Mouse (Mus musculus): ENCODE results near the gene Igsf8. TPM values are rescaled to one million over a fixed set of nuclear protein-coding genes. Genes with fewer than 3 reads are reported as not detected.

Igsf8 gene
- total RNA-seq, 2 experiments from 2014 or later = 257 to 260 TPM

DNA sequence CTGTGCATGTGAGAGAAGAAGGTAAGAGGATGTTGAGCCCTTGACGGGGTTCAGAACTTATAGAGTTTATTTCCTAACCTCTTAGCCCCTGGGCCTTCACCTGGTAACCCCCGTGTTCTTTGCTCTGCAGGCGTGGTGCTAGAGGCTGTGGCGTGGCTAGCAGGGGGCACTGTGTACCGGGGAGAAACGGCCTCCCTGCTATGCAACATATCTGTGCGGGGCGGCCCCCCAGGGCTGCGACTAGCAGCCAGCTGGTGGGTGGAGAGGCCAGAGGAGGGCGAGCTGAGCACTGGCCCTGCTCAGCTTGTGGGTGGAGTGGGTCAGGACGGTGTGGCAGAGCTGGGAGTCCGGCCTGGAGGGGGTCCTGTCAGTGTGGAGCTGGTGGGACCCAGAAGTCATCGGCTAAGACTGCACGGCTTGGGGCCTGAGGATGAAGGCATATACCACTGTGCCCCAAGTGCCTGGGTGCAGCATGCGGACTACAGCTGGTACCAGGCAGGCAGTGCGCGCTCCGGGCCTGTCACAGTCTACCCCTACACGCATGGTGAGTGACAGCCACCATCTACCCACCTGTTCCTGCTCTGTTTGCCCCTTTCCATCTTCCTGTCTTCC is 57.1 kb downstream of the Igsf8 start:
- intact Hi-C loops (cut with DNase I) = no loop called here
- Histone ChIP-seq H3K27ac (peak overlapping the region; percentile 87), H3K4me3 (no peak overlapping the region)
- TF ChIP-seq CTCF (IDR thresholded peaks at IDR 0.05) = no peak
- DNase-seq (ENCODE audit: extremely low spot score in 1 of 2, low spot score in 2 of 2) = peak in 1 of 2 experiments; percentile 66

DNA sequence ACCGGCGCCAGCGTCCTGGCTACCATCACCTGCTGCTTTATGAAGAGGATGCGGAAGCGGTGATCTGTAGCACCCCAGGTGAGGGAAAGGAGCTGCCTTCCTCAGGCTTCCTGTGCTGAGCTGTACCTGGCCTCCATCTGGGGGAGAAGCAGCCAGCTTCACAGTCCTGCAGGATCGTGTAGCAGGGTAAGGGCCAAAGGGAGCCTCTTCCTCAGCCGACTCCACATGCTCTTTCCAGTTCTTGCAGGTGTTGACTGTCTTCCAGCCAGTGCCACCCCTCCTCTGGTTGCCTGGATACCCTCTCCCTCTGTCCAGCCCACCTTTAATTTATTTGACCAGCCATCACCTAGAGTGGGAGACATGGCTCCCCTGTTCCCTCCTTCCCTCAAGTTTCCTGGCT is 57.9 kb downstream of the Igsf8 start:
- intact Hi-C loops (cut with DNase I) = no loop called here
- no peak for TF ChIP-seq CTCF (IDR thresholded peaks at IDR 0.05)
- peak in 1 of 2 experiments; percentile 43 for DNase-seq (ENCODE audit: extremely low spot score in 1 of 2, low spot score in 2 of 2)
- Histone ChIP-seq H3K4me3 (no peak overlapping the region), H3K27ac (peak overlapping the region; percentile 92)

DNA sequence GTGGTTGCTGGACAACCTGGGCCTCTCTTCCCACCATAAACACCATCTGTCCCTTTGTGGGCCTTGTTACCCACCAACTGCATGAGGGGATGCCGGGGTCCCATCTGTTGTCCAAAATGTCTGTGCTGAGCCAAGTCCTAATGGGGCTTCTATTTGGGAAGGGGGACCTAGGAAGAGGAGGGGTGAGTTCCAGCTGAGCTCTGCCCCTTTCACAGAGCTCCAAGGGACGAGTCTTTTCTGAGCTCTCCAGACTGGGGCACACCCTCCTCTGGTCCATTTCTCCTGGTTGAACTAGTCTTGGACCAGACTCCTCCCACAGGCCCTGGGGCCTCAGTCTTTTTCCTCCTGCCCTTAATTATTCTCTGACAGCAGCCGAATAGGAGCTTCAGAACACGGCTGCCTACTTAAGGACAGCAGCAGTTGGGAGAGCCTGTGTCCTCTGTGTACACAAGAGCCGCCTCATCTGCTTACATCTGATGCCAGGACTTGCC is 58.5 kb downstream of the Igsf8 start:
- TF ChIP-seq CTCF (IDR thresholded peaks at IDR 0.05) = no peak
- intact Hi-C loops (cut with DNase I) = no loop called here
- Histone ChIP-seq H3K4me3 (no peak overlapping the region), H3K27ac (peak overlapping the region; percentile 98)
- peak; percentile 24 to 61 for DNase-seq (ENCODE audit: extremely low spot score in 1 of 2, low spot score in 2 of 2)

DNA sequence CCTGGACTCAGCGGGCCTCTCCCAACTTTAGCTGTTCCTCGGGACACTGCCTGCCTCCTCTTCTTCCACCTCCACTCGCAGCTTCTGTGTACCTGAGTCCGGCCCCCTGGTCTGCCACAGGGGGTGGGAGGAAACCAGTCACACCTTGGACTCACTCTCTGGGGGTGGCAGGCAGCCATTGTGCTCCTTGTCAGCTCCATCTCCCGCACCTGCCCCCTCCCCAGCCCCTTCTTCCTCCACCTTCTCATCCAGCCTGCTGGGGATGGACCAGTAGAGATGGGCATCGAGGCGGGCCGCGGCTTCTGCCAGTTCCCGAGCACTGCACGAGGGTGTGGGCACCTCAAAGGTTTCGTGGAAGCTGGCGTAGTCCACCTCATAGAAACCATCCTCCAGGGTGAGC is 61.3 kb downstream of the Igsf8 start:
- DNase-seq (ENCODE audit: extremely low spot score in 1 of 2, low spot score in 2 of 2) = peak; percentile 27 to 52
- intact Hi-C loops (cut with DNase I) = no loop called here
- Histone ChIP-seq H3K27ac (peak overlapping the region; percentile 98), H3K4me3 (no peak overlapping the region)
- no peak for TF ChIP-seq CTCF (IDR thresholded peaks at IDR 0.05)

DNA sequence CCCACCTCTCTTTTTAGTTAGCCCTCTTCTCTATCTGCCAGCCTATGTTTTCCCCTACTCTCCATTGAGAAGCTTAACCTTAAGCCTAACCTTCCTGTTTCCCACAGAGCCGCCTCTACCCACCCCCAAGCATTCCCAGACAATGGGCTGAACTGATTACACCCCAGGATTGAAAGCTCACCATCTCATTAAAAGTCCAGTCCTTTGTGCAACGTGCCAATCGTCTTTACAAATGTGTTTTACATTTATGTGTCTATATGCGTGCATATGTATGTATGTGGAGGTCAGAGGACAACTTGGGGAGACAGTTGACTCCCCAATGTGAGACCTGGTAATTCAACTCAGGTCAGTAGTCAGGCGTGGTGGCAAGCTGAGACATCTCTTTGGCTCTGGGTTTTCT is 61.9 kb downstream of the Igsf8 start:
- intact Hi-C loops (cut with DNase I) = no loop called here
- Histone ChIP-seq H3K4me3 (no peak overlapping the region), H3K27ac (peak overlapping the region; percentile 98)
- peak in 1 of 2 experiments; percentile 11 for DNase-seq (ENCODE audit: extremely low spot score in 1 of 2, low spot score in 2 of 2)
- no peak for TF ChIP-seq CTCF (IDR thresholded peaks at IDR 0.05)

DNA sequence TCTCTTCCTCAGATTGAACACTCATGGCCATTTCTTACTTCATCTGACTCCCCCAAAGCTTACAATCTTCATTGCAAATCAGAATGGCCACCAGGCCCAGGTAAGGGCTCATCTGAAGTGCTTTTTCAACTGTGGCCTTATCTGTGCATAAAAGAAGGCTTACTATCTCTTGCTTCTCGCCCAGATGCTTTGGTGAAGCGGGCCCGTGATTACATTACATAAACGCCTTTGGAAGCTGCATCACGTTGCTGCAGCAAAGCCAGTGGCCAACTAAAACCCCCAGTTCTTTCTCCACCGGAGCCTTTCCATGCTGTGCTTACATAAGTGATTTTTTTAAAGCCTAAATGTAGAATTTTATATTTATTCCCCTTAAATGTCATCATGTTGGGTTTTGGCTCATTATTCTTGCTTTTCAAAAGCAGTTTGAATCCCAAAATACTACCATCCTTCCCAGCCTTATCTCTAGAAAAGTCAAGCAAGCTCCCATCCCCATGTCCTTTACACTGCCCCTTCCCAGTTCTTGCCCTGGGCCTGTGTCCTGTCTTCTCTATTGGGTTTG is 62.4 kb downstream of the Igsf8 start:
- DNase-seq (ENCODE audit: extremely low spot score in 1 of 2, low spot score in 2 of 2) = peak; percentile 66 to 73
- intact Hi-C loops (cut with DNase I) = no loop called here
- TF ChIP-seq CTCF (IDR thresholded peaks at IDR 0.05) = no peak
- peak overlapping the region; percentile 98 for H3K27ac ChIP-seq
- no peak overlapping the region; the same call in 1 of the 2 replicates for H3K4me3 ChIP-seq

DNA sequence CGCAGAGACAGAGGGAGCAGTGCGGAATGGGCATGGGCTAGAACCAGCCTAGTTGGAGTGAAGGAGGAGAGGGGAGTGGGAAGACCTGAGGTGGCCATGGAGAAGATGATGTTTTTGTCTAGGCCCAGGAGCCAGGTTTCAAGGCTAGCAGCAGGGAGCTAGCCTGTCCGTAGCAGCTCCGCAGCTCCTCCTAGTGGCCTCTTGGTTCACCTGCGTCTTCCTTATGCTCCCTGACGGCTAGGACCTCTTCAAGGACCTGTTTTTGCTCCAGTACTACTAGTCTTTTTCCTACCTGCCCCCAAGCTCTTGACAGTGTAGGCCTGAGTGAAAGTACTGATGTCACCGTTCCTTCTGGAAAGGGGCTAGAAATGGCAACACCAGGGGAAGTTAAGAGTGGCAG is 63.3 kb downstream of the Igsf8 start:
- peak; percentile 95 for TF ChIP-seq CTCF (IDR thresholded peaks at IDR 0.05)
- H3K4me3 ChIP-seq = no peak overlapping the region; the same call in 1 of the 2 replicates

DNA sequence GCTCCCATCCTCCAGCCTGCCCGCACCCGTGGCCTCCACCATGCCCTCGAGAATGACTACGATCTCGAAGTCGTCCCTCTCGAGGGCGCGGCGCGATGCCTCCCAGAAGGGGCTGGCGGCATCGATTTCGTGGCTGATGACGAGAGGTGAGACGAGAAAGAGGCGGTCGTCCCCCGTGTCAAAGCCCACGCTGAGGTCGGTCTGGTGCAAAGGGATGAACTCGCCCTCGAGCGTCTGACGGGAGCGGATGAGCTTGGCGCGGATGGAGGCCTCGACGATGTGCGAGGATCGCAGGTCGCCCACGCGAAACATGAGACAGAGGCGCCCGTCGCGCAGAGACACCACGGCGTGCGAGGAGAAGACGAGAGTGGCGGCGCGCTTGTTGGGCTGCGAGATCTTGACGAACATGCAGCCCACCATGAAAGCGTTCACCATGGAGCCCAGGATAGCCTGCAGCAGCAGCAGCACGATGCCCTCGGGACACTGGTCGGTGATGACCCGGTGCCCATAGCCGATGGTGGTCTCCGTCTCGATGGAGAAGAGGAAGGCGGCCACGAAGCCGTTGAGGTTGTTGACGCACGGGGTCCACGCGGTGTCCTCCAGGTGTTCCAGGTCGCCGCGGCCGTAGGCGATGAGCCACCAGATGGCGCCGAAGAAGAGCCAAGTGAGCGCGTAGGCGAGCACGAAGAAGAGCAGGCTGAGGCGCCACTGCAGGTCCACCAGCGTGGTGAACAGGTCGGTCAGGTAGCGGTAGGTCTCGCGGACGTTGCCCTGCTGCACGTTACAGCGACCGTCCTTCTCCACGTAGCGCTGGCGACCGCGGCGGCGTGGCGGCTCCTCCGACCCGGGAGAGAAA is 64.5 kb downstream of the Igsf8 start:
- peak; percentile 52 for TF ChIP-seq CTCF (IDR thresholded peaks at IDR 0.05)
- intact Hi-C loops (cut with DNase I) = loop anchor here (5.0 kb wide), 1 partner anchor 36 kb away; no protein-coding TSS in a partner anchor
- Histone ChIP-seq H3K4me3 (peak overlapping the region; percentile 69), H3K27ac (peak overlapping the region; percentile 98)
- peak; percentile 70 to 73 for DNase-seq (ENCODE audit: extremely low spot score in 1 of 2, low spot score in 2 of 2)

More for the DNA sequence above, 63.3 kb downstream of the Igsf8 start:
- peak overlapping the region; percentile 98 for H3K27ac ChIP-seq
- peak; percentile 75 to 80 for DNase-seq (ENCODE audit: extremely low spot score in 1 of 2, low spot score in 2 of 2)
- intact Hi-C loops (cut with DNase I) = loop anchor here (5.0 kb wide), 1 partner anchor 38 kb away; no protein-coding TSS in a partner anchor

DNA sequence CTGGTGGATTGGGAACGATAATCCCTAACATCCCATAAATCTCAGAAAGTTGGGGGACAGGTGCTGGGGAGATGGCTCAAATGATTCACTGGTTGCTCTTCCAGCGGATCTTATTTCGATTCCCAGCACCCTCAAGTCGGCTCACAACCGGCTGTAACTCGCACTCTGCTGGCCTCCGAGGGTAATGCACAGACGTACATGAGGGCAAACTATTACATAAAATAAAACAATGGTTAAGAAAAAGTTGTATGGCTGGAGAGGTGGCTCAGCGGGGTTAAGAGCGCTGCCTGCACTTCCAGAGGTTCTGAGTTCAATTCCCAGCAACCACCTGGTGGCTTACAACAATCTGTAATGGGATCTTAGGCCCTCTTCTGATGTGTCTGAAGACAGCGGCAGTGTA is 65.2 kb downstream of the Igsf8 start:
- DNase-seq (ENCODE audit: extremely low spot score in 1 of 2, low spot score in 2 of 2) = no peak
- Histone ChIP-seq H3K27ac (peak overlapping the region; percentile 98), H3K4me3 (peak overlapping the region; percentile 69; the same call in 1 of the 2 replicates)
- intact Hi-C loops (cut with DNase I) = loop anchor here (5.0 kb wide), 1 partner anchor 36 kb away; no protein-coding TSS in a partner anchor
- peak; percentile 15; the same call in 1 of the 2 replicates for TF ChIP-seq CTCF (IDR thresholded peaks at IDR 0.05)

DNA sequence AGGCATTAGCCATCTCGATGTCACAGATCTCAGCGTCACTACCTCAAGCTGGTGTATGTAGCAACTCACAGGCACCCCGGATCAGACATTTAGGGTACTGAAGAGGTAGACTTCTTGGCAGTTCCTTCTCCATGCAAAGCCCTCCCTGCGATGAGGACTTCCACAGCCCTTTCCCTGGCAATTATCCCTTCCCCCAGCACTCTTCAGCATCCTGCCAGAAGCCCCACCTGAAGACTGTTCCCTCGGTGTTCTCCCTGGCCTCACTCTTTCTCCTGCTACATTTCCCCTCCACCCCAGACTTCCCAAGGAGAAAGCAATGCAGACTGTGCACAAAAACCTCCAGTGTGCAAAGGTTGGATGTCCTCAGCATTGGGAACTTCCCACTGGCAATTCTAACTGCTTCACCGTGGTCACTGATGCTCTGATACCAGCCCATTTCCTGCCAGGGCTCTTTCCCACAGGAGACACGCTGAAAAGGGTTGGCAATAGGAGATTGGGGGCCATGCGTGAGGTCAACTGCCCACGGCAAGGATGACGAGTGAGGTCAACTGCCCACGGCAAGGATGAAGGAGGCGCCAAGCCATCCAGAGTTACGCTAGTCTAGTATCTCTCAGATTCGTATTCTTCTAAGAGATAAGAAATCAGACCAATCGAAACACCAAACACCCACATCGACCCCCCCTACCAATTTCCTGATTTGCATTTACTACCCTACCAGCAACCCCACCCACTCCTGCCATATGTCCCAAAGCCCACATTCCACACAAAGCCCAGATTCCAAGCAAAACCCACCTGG is 66.0 kb downstream of the Igsf8 start:
- no peak for TF ChIP-seq CTCF (IDR thresholded peaks at IDR 0.05)
- Histone ChIP-seq H3K27ac (peak overlapping the region; percentile 98), H3K4me3 (peak overlapping the region; percentile 69)
- intact Hi-C loops (cut with DNase I) = loop anchor here (2.0 to 5.0 kb wide), 2 partner anchors 15 to 35 kb away; no protein-coding TSS in a partner anchor
- peak; percentile 32 to 62 for DNase-seq (ENCODE audit: extremely low spot score in 1 of 2, low spot score in 2 of 2)

DNA sequence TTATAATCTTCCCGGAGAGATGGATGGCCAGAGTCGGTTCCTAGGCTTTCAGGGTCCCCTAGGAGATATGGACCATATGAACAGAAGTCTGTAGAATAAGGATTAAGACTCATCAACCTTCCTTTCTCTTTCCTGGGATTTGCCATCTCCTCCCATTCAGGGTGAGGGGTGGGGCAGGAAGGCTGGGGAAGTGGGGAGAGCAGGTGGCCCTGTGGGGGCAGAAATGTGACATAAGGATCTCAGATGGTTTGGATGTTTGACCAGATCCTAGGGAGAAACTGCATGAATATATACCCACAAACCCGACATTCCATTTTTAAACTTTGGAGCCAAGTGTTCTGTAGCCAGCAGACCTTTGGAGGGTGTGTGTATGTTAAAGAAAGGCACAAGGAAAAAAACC is 66.6 kb downstream of the Igsf8 start:
- DNase-seq (ENCODE audit: extremely low spot score in 1 of 2, low spot score in 2 of 2) = no peak
- intact Hi-C loops (cut with DNase I) = loop anchor here (2.0 to 5.0 kb wide), 2 partner anchors 15 to 34 kb away; no protein-coding TSS in a partner anchor
- Histone ChIP-seq H3K27ac (peak overlapping the region; percentile 98), H3K4me3 (peak overlapping the region; percentile 69)
- TF ChIP-seq CTCF (IDR thresholded peaks at IDR 0.05) = no peak

Data from left cerebral cortex, adult 2 months (tissue).